In the genomic region with DNA sequence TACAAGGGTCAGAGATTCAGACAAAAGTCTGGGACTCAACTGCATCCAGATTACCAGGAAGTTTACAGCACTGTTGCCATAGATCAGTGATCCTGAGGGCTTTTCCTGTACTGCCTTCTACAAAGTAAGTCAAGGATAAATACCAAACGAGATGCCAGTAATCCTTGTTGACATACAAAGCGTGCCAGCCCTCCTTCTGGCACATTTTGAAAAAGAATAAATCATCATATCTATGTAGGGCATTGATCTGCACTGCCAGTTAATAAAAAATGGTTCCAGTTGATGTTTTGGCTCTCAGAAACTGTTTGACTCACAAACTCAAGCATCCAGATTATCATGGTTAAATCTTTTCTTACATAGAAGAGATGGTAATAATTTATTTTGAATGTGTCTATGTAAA, we compare ENCODE assay signal across 15 mouse cellular contexts.
"Had no signal": no experiment of that assay in that cellular context is flagged by ENCODE, and none has a peak within 500 bp of the region (broad histone marks: within the 10 kb centered on the region; RNA-seq: fewer than 3 reads in every experiment).

No protein-coding gene starts in this region.

- H3K4me1 ChIP-seq: limb, embryonic 13.5 days; megakaryocyte, embryonic 14.5 days; stomach, embryonic 15.5 days had no signal

- H3K9ac ChIP-seq: limb, embryonic 13.5 days; lung, embryonic 14.5 days; stomach, embryonic 15.5 days had no signal

- DNase-seq: kidney, postnatal 10 days; kidney, postnatal 4 days; lung, embryonic 14.5 days; lung, postnatal 14 days; right cerebral cortex, postnatal 14 days; thymus, adult 2 months; thymus, postnatal 25 days had no signal

- H3K27me3 ChIP-seq: limb, embryonic 13.5 days; megakaryocyte, embryonic 14.5 days; stomach, embryonic 15.5 days had no signal

- H3K4me2 ChIP-seq: limb, embryonic 13.5 days; liver, embryonic 11.5 days; lung, embryonic 14.5 days; midbrain, embryonic 11.5 days; stomach, embryonic 15.5 days had no signal

- H3K27ac ChIP-seq: layer of hippocampus, adult 2 months; limb, embryonic 13.5 days; macrophage; stomach, embryonic 15.5 days had no signal

- ATAC-seq: midbrain, embryonic 16.5 days had no signal

- H3K4me3 ChIP-seq: layer of hippocampus, adult 2 months; limb, embryonic 13.5 days; megakaryocyte, embryonic 14.5 days; stomach, embryonic 15.5 days had no signal

- H3K9me3 ChIP-seq: limb, embryonic 13.5 days; megakaryocyte, embryonic 14.5 days; stomach, embryonic 15.5 days had no signal

- H3K36me3 ChIP-seq: limb, embryonic 13.5 days; stomach, embryonic 15.5 days had no signal
